Mouse (Mus musculus) liver, embryonic 14.5 days (tissue): Measurements from ENCODE around the gene Hat1. TPM values are rescaled to one million over a fixed set of nuclear protein-coding genes. Genes with fewer than 3 reads are reported as not detected.

Experiments
- ATAC-seq: fragments of 200-750 bp; cut with Nextera tagmentation; 2 replicates; pipeline ENCODE4 v1.8.0; 2017; ENCODE audit warnings: moderate number of reproducible peaks, mild to moderate bottlenecking, moderate library complexity; ENCODE audit not compliant: insufficient read depth
- DNase-seq, 3 experiments: peaks; one replicate each; pipeline ENCODE4 v3.0.0-alpha.2; 2012 to 2013; ENCODE audit warnings: low read depth in 3 of 3, low spot score in 3 of 3
- H3K27ac ChIP-seq: fragments of 300-500 bp; sonication (generic); 2 replicates; pipeline ENCODE4 v1.5.1; 2014; ENCODE audit warnings: moderate library complexity, mild to moderate bottlenecking, control low read depth, inconsistent platforms
- H3K27me3 ChIP-seq: fragments of 300-500 bp; sonication (generic); 2 replicates; pipeline ENCODE4 v1.6.1; 2014; ENCODE audit warnings: mild to moderate bottlenecking, low read length, moderate library complexity; ENCODE audit not compliant: control insufficient read depth, insufficient read depth
- H3K36me3 ChIP-seq: fragments of 300-500 bp; sonication (generic); replicated peaks from 2 replicates; pipeline ENCODE4 v1.6.1; 2014; ENCODE audit warnings: low read depth; ENCODE audit not compliant: control insufficient read depth, insufficient read depth
- H3K4me1 ChIP-seq, 2 experiments: fragments of 200-500 bp in 1 of 2; fragments of 300-500 bp in 1 of 2; sonication (generic) in 1 of 2; replicated peaks; 2 replicates each; pipeline ENCODE4 v1.6.1; 2012 to 2014; ENCODE audit warnings: antibody characterized with exemption in 1 of 2, inconsistent platforms in 1 of 2, low read length in 1 of 2; ENCODE audit not compliant: control insufficient read depth in 2 of 2, insufficient read depth in 2 of 2
- H3K4me2 ChIP-seq: fragments of 300-500 bp; sonication (generic); 2 replicates; pipeline ENCODE4 v1.6.1; 2014; ENCODE audit warnings: low read depth, mild to moderate bottlenecking, control low read depth, moderate library complexity
- H3K4me3 ChIP-seq, 2 experiments: fragments of 200-500 bp in 1 of 2; fragments of 300-500 bp in 1 of 2; sonication (generic) in 1 of 2; 2 replicates each; pipeline ENCODE4 v1.5.1; 2012 to 2014; ENCODE audit warnings: low read depth in 2 of 2, low read length in 2 of 2, mild to moderate bottlenecking in 2 of 2, control low read depth in 1 of 2, inconsistent platforms in 1 of 2, moderate library complexity in 1 of 2; ENCODE audit not compliant: insufficient read depth in 1 of 2
- H3K9ac ChIP-seq: fragments of 300-500 bp; sonication (generic); replicated peaks from 2 replicates; pipeline ENCODE4 v1.6.1; 2014; ENCODE audit warnings: mild to moderate bottlenecking, control low read depth, moderate library complexity
- H3K9me3 ChIP-seq: fragments of 300-500 bp; sonication (generic); 2 replicates; pipeline ENCODE4 v1.6.1; 2016; ENCODE audit warnings: low read length, mixed read lengths; ENCODE audit not compliant: control insufficient read depth
- CTCF ChIP-seq: IDR thresholded peaks from 2 replicates; pipeline ENCODE4 v1.5.1; 2016; ENCODE audit warnings: antibody characterized with exemption, low read depth, control low read depth
- EP300 ChIP-seq: IDR thresholded peaks from 2 replicates; pipeline ENCODE4 v1.6.1; 2016; ENCODE audit warnings: antibody characterized with exemption, low read depth
- WGBS: fragments of 180-500 bp; shearing (Covaris S2); extraction: QIAGEN DNeasy Blood & Tissue Kit; methylation state at CpG from one replicate; pipeline ENCODE4 v1.1.7; 2014; ENCODE audit not compliant: insufficient replicate concordance; 5-methylcytosine and 5-hydroxymethylcytosine counted together
- polyA plus RNA-seq, 2 experiments: library from polyadenylated mRNA; depleted of rRNA in 1 of 2; stranded (reverse) in 1 of 2; unstranded in 1 of 2; fragments of >200 nt; fragmentation: Nextera tagmentation in 1 of 2; extraction: Ambion mirVana in 1 of 2; gene quantifications; 2 replicates each; pipeline versions ENCODE4 v1.2.1 to v1.2.3; 2012 to 2014

Hat1 gene
- polyA plus RNA-seq, 2 experiments: 69.4 to 120 TPM

DNA sequence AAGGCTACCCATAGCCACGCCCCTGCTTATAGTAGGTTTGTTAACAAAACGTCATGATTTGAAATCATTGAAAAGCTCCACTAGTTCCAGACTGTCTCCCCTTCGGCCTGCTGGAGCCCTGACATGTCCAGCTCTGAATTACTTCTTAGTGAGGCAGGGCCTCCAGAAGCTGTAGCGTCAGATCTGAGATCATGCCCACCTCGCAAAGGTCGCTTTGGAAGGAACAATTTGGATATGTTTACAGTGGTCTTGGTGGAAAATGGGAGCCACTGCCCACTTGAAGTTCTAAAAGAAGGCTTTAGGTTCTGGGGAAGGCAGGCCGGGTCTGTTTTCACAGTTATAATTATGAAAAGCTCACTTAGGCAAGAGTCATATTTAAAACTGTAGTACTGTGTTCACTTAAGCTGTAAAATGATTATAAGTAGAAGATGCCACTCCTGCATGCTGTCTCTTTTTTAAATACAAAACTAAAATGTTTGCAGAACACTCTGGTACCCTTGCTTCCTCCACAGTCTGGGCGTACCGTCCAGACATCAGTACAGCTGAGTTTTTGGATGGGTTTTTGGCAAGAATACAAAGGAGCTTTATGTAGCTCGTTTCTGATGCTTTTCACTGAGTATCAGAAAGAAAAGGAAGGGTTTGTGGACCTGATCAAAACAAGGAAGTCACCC lies 94.4 kb downstream of the Hat1 start:
- WGBS: 76% methylated on average over 10 of the region's 10 CpGs
- ATAC-seq: no peak

DNA sequence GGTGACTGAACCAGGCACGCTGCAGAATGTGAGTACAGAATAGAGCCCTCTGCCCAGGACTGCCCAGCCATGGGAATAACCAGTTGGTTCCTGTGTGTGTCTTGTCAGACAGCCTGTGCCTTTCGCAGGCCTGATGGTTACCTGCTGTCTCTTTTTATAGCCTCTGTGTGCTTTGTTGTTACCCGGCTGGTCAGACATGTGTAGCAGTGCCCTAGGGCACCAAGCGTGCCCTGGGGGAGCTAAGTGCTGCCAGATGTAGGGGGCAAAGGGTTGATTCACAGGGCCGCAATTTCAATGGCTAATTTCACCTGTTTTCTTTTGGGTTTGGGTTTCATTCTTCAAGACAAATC lies 94.9 kb downstream of the Hat1 start:
- DNase-seq (no peak), ATAC-seq (no peak)
- TF ChIP-seq EP300: no peak
- TF ChIP-seq CTCF: no peak
- 73% methylated on average over 5 of the region's 5 CpGs for WGBS
- Histone ChIP-seq H3K4me2 (no peak overlapping the region), H3K36me3 (no peaks in the 10 kb centered on the region), H3K9ac (no peak overlapping the region), H3K27me3 (no peaks in the 10 kb centered on the region), H3K4me3 (no peak overlapping the region), H3K9me3 (no peaks in the 10 kb centered on the region), H3K27ac (no peak overlapping the region), H3K4me1 (peaks cover 0 to 3% of the 10 kb centered on the region in 2 experiments; a peak in 1 of 4 replicates)

More for the DNA sequence above, 94.4 kb downstream of the Hat1 start:
- DNase-seq: no peak
- Histone ChIP-seq H3K36me3 (no peaks in the 10 kb centered on the region), H3K9me3 (no peaks in the 10 kb centered on the region), H3K4me3 (no peak overlapping the region), H3K27me3 (no peaks in the 10 kb centered on the region), H3K4me1 (peaks cover 0 to 3% of the 10 kb centered on the region in 2 experiments; a peak in 1 of 4 replicates), H3K4me2 (no peak overlapping the region), H3K27ac (no peak overlapping the region), H3K9ac (no peak overlapping the region)
- TF ChIP-seq CTCF: no peak
- no peak for TF ChIP-seq EP300

Other genes starting within 250 kb of the Hat1 start
- 15.2 and 24.8 TPM in 2 replicates for gene Dync1i2, start 177.3 kb upstream of the Hat1 start, polyA plus RNA-seq (2012; rRNA removed)
- gene Dync1i2, start 177.3 kb upstream of the Hat1 start, polyA plus RNA-seq (2014; fragmentation: Nextera tagmentation; extraction: Ambion mirVana): 29.9 and 36.7 TPM in 2 replicates
- gene Slc25a12, start 21.2 kb upstream of the Hat1 start, polyA plus RNA-seq (2012; rRNA removed): 12.8 and 13.1 TPM in 2 replicates
- 23.0 and 24.0 TPM in 2 replicates for gene Slc25a12, start 21.2 kb upstream of the Hat1 start, polyA plus RNA-seq (2014; fragmentation: Nextera tagmentation; extraction: Ambion mirVana)
- 20.8 and 29.9 TPM in 2 replicates for gene Metap1d, start 64.3 kb downstream of the Hat1 start, polyA plus RNA-seq (2012; rRNA removed)
- gene Metap1d, start 64.3 kb downstream of the Hat1 start, polyA plus RNA-seq (2014; fragmentation: Nextera tagmentation; extraction: Ambion mirVana): 22.2 TPM in 2 replicates
- gene Dlx1, start 139.2 kb downstream of the Hat1 start, polyA plus RNA-seq (2012; rRNA removed): 0.07 and 0.38 TPM in 2 replicates
- not detected in 2 replicates for gene Dlx1, start 139.2 kb downstream of the Hat1 start, polyA plus RNA-seq (2014; fragmentation: Nextera tagmentation; extraction: Ambion mirVana)
- gene Dlx2, start 157.8 kb downstream of the Hat1 start, polyA plus RNA-seq (2012; rRNA removed): 0.01 and 0.05 TPM in 2 replicates
- gene Dlx2, start 157.8 kb downstream of the Hat1 start, polyA plus RNA-seq (2014; fragmentation: Nextera tagmentation; extraction: Ambion mirVana): not detected in 2 replicates